Mouse (Mus musculus) liver, postnatal 0 days (tissue): ENCODE results near the gene Lama2.

ENCODE experiments used
- CTCF ChIP-seq: sonication (generic); IDR thresholded peaks from 2 replicates; pipeline ENCODE4 v1.5.1; 2016; ENCODE audit warnings: antibody characterized with exemption, low read depth
- EP300 ChIP-seq: IDR thresholded peaks from 2 replicates; pipeline ENCODE4 v1.6.1; 2016; ENCODE audit warnings: antibody characterized with exemption, low read depth, mild to moderate bottlenecking

DNA sequence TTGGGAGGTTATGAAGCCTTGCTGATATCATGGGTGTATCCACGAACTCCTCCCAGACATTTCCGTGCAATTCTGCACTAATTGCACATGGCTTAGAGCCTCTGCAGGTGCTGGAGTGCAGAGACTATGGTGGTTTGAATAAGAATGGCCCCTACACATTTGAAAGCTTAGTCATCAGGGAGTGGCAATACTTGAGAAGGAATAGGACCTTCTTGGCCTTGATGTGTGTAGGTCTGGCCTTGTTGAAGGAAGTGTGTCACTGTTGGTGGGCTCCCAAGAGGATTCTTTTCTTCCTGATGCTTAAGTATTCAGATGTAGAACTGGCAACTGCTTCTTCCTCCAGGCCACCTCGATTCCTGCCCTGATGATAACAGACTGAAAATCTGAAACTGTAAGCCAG lies 661.0 kb downstream of the Lama2 start:
- TF ChIP-seq CTCF (no peak), EP300 (no peak)
